Mouse (Mus musculus) leukemia stem cell, adult 10-12 weeks (primary cell): ENCODE measurements around the gene Mogs. TPM values are rescaled to one million over a fixed set of nuclear protein-coding genes. Genes with fewer than 3 reads are reported as not detected.

Source experiments
- polyA plus RNA-seq: library from polyadenylated mRNA; stranded (reverse); fragments of >175 nt; gene quantifications from 2 replicates; pipeline ENCODE4 v1.2.3, GENCODE M21; 2012; ENCODE audit warnings: low replicate concordance

Mogs gene
- polyA plus RNA-seq: 479 and 532 TPM in 2 replicates

DNA sequence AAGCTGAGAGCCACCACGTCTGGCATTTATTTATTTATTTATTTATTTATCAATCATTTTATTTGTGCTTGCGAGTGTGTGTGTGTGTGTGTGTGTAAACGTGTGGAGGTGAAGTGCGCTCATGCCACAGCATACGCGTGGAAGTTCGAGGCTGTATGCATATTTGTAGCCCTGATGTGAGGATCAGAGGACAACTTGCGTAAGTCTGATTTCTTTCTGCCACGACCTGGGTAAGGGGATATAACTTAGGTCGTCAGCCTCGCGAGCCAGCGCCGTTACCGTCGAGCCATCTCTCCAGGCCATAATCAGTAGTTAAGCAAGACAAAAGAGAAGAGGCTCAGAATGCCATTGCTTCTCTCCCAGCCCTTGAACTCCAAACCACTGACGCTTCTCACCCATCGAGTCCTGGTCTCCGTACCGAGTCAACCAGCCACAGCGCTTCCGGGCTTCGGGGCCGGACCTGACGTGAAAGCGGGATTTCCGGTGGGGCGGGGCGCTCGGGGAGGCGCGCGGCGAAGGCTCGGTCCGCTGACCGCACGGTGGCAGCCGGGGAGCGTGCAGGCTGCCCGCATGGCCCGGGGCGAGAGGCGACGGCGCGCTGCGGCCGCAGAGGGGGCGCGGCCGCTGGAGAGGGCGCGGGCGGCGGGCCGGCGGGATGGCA, at the start of gene Mogs:
Mogs (plus strand) TSS at position 486 of the 661 bp plus-strand sequence.

DNA sequence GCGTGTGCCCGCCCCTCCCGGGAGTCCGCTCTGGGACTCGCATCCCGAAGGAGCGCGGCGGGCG, 45.2 kb upstream of the Mogs start, which contains the start of gene Tlx2:
Tlx2 (minus strand) TSS at position 47 of the 64 bp plus-strand sequence.

DNA sequence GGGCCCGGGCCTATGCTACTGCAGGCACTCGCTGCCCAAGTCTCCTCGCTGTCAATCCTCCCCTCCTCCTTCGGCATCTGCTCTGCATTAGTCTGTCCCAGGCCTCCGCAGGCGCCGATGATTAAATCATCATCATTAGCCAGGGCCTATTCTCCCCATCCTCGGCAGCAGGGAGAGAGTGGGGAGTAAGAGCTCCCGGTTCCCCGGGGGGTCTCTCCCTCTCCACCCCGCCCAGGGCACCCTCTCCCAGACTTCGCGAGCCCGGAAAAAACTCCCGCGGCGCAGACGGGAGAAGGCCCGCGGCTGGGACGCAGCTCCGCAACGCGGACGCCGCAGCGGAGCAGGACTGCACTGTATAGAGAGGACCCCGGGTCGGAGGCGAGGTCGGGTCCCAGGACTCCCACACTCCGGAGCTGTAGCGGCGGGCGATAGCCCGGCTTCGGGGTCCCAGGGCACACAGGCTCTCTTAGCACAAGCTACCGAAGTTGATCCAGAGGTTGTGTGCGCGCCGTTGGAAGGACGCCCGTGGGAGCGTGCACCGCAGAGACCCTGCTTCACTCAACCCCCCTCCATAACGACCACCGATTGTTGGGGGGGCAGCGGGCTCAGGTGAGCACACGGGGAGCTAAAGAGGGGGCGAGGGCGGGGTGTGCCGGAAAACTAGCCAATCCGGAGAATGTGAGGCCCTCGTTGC, 37.5 kb upstream of the Mogs start, which contains the start of gene Pcgf1:
Pcgf1 (plus strand) TSS at position 240 of the 694 bp plus-strand sequence.

DNA sequence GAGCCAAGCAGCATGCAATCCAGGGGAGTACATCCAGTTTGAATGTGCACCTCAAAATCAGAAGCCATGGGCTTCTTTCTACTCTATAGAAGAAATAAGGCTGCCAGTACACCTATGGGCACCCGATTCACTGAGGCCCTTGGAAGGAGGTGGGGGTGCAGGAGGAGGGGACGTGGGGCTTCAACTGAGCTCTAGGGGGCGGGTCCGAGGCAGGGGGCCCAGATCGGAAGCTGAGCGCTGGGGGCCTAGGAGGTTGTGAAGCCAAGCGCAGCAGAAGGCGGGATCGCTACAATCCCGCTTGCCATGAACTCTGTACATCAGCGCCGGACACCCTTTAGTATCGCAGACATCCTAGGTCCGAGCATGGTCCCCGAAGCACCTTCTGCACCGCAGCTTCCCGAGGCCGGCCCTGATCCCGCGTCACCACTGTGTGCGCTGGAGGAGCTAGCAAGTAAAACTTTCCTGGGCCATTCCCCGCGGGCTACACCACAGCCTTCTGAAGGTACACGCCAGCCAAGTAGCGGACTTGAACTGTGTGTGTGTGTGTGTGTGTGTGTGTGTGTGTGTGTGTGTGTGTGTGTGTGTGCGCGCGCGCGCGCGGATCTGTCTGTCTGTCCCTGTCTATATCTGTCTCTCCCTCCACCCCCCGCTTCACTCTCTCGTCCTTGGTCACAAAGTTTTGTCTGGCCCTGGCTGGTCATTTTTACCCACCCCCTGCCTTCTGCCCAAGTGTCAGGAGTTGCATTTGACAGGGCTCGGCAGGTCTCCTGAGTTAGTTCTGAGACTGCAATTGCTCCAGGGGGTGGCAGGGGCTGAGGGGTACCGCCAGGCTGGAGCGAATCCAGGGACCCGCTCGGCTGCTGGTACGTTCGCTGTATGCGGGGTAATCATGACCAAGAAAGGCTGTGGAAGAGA, 28.9 kb upstream of the Mogs start, which contains the start of gene Lbx2:
Lbx2 (plus strand) TSS at position 247 of the 915 bp plus-strand sequence.

DNA sequence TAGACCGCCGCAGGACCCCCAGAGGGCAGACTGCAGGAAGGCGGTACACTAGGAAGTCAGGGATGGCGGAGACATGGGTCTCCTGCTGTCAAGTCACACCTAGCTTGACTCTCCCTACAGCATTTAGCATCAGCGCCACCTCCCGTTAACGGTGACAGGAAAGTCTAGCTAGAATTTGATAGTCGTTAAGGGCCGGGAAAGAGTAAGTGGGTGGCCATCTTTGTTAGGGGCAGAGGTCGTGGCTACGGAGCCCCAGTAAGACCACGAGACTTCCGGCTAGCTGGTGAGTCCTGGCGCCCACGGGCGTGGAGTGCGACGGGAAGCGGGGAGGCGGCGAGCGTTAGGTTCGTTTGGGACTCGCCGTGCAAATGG, 14.0 kb upstream of the Mogs start, which contains the start of the genes Ccdc142 and Gm42688:
Ccdc142 (plus strand) TSS at position 286 of the 372 bp plus-strand sequence.
Gm42688 (plus strand) TSS at position 302 of the 372 bp plus-strand sequence.

DNA sequence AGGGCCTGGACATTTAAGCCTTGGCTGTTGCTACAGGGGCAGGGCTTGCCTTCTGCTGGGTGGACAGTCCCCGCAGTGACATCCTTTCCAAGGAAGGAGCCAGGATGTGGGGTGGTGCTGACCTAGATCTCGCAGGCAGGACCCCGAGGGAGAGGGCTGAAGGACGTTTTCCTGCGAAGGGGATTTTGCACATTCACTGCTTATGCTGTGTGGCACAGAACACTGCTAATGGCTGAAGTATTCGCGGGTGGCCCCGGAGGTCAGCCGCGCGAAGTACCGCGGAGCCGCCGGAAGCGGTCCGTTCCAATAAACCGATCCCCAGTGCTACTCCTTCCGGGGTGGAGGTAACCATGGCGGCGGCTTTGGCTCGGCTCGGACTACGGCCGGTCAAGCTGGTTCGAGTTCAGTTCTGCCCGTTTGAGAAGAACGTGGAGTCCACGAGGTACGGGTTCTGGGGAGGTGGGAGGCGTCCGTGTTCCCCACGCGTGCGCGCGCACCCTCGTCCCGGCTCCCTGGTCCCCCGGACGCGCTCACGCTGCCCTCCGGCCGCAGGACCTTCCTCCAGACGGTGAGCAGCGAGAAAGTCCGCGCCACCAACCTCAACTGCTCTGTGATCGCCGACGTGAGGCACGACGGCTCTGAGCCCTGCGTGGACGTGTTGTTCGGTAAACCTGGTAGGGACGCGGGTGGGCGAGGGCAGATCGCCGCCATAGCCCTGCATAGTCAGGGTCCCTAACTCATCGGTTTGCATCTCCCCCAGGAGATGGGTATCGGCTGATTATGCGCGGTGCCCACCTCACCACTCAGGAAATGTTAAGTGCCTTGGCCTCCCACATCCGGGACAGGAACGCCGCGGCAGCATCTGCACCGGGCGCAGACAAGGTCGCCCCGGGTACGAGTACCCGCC, 6.3 kb upstream of the Mogs start, which contains the start of gene Mrpl53:
Mrpl53 (plus strand) TSS at position 279 of the 907 bp plus-strand sequence.

DNA sequence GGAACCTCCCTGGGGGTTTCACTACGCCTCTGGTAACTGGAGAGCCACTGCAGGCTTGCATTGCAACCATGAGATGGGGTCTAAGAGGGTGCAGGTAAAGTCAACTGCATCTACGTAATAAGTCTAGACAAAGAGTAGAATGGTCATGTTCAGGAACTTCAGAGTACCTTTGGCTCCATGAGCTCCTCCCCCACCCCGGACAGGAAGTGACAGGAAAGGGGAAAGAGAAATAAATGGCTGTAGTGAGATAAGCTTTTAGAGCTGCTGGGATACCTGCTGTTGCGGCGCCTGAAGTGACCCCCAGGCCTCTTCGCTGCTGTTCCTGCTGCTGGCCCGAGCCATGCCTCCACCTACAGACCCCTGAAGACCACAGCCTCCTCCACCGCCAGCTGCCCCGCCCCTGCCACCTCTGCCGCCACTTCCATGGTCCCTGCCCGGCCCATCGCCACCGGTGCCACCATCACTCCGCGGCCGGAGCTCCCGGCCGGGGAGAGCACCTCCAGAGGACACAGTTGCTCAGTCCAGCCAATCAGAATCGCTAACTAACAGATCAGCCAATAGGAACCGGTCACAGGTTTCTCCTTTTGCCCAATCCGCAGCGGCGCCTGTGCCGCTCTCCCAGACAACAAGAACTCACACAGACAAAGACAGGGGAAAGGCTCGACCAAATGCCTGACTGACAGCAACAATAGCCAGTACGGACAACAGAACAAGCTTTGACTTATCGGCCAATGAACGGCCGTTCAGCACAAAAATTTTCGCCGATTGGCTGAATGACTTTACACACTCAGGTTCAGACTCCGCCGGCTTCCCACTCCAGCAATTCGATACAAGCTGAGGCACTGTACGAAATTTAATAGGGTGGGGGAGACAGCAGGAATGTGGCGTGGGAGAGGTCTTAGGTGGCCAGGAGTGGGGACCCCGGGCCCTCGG, 5.9 kb downstream of the Mogs start, which contains the start of gene Wbp1:
Wbp1 (minus strand) TSS at position 630 of the 933 bp plus-strand sequence.

DNA sequence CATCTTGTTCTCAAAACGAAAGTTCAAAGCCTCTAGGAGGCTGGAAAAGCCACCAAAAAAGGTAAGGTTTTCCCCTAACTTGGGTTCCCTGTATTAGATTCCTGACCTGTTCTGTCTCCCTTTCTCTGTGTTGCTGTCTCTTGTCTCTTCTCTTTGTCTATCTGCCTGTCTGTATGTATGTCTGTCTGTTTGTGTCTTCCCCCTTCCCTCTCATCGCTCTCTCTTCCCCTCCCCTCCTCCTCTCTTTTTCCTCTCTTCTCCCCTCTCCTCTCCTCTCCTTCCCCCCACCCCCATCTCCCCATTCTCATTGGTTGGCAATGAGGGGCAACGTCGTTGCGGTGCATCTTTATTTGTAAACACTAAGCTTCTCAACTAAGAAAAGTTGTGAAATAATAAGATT, 10.0 kb downstream of the Mogs start, which contains the start of gene Ino80b:
Ino80b (minus strand) TSS at position 101 of the 400 bp plus-strand sequence.

DNA sequence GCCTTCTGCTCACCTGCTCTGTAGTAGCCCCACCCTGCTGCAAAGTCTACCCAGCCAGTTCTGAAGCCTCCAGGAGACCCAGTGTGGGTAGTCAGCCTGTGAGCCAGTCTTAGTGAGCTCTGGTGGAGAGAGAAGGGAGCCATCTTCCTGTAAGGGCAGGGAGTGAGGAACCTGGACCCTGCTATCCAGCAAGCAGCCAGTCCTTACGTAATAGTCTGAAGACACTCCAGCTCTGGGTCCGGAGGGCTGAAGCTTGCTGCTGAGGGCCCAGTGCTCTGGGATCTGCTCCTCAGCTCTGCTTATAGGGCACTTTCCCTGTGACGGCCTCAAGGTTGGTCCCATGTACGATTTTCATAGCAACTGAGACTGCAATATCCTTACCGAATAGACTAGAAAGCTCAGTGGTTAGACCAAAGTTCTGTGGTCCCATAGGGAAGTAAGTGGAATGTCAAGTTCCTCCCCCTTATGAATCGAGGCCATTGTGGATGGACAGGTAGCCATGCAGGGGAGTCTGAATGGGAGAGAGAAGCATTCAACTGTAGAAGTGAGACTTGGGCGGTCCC, 19.7 kb downstream of the Mogs start, which contains the start of gene Rtkn:
Rtkn (plus strand) TSS at position 513 of the 563 bp plus-strand sequence.

DNA sequence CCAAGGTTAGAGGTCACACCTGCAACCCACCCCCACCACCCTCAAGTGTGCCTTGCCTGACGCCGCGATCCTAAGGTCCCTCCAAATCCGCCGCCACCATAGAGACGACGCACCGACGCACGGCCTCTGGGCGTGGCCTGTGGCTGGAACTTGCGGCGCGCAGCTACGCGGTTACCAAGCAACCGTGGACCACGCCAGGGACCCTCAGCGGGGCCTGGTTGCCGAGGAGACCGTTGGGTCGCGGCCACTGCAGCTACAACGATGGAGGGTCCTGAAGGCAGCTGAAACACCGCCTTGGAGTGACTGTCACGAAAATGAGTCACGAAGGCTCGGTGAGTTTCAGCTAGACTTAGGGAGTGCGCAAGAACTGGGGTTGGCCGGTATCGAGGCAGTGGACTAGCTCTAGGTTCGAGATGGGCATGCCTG, 41.0 kb downstream of the Mogs start, which contains the start of the genes Wdr54 and 1700003E16Rik:
Wdr54 (minus strand) TSS at position 139 of the 426 bp plus-strand sequence.
1700003E16Rik (plus strand) TSS at position 146 of the 426 bp plus-strand sequence.

DNA sequence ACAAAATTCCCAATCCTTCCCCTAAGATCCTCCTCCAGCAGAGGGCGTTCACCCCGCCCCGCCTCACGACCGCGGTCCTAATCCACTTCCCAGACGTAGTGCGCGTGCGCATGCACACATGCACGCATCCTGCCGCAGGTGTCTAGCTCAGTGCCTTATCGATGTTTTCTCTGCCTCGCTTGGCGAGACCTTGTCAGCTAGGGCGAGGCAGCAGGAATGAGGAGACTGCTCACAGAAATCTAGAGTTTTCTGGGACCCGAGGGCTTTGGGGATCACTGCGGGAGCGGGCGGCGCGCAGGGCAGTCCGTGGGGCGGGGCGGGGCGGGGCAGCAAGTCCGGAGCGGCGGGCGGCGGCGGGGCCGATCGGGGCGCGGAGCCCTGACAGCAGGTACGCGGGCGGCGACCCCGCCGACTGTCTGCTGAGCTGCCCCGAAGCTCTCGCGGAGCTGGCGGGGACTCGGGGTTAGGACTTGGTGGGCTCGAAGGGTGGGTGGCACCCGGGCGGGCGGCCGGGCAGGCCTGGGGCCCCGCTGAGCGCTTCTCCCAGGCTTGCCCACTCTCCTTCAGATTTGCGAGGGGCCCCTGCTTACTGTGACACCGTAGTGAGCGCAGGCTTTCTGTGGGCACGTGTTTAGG, 50.4 kb downstream of the Mogs start, which contains the start of gene Dctn1:
Dctn1 (plus strand) TSS at position 314 of the 636 bp plus-strand sequence.

Other genes with a start within 250 kb of the Mogs start
- 0.32 and 0.74 TPM in 2 replicates for gene Sema4f, start 175.7 kb upstream of the Mogs start, polyA plus RNA-seq
- gene M1ap, start 168.6 kb upstream of the Mogs start, polyA plus RNA-seq: 3.3 and 20.7 TPM in 2 replicates
- gene Dok1, start 82.0 kb upstream of the Mogs start, polyA plus RNA-seq: 104 and 126 TPM in 2 replicates
- 0.38 and 0.65 TPM in 2 replicates for gene Loxl3, start 81.3 kb upstream of the Mogs start, polyA plus RNA-seq
- gene Aup1, start 61.0 kb upstream of the Mogs start, polyA plus RNA-seq: 2,900 and 3,028 TPM in 2 replicates
- 109 and 120 TPM in 2 replicates for gene Htra2, start 60.2 kb upstream of the Mogs start, polyA plus RNA-seq
- 0.99 and 1.8 TPM in 2 replicates for gene Dqx1, start 57.7 kb upstream of the Mogs start, polyA plus RNA-seq
- 0.15 TPM in 1 of 2 replicates, not detected in the other for gene Tlx2, start 45.2 kb upstream of the Mogs start, polyA plus RNA-seq
- 15.7 and 19.3 TPM in 2 replicates for gene Pcgf1, start 37.6 kb upstream of the Mogs start, polyA plus RNA-seq
- gene Lbx2, start 29.1 kb upstream of the Mogs start, polyA plus RNA-seq: 0.77 TPM in 1 of 2 replicates, not detected in the other
- 5.3 and 13.7 TPM in 2 replicates for gene Ccdc142, start 13.9 kb upstream of the Mogs start, polyA plus RNA-seq
- gene Gm42688, start 13.9 kb upstream of the Mogs start, polyA plus RNA-seq: 5.9 and 8.9 TPM in 2 replicates
- 27.5 and 42.2 TPM in 2 replicates for gene Mrpl53, start 6.5 kb upstream of the Mogs start, polyA plus RNA-seq
- gene Wbp1, start 6.1 kb downstream of the Mogs start, polyA plus RNA-seq: 40.1 and 107 TPM in 2 replicates
- gene Ino80b, start 9.9 kb downstream of the Mogs start, polyA plus RNA-seq: 180 and 401 TPM in 2 replicates
- gene Rtkn, start 20.0 kb downstream of the Mogs start, polyA plus RNA-seq: 1.6 and 2.5 TPM in 2 replicates
- gene Wdr54, start 40.9 kb downstream of the Mogs start, polyA plus RNA-seq: 0.56 TPM in 1 of 2 replicates, not detected in the other
- 0.08 TPM in 1 of 2 replicates, not detected in the other for gene 1700003E16Rik, start 40.9 kb downstream of the Mogs start, polyA plus RNA-seq
- 545 and 1,010 TPM in 2 replicates for gene Dctn1, start 50.4 kb downstream of the Mogs start, polyA plus RNA-seq
- gene Slc4a5, start 104.3 kb downstream of the Mogs start, polyA plus RNA-seq: 0.69 and 0.90 TPM in 2 replicates
- 19.7 and 68.0 TPM in 2 replicates for gene Mthfd2, start 210.4 kb downstream of the Mogs start, polyA plus RNA-seq
- gene Mob1a, start 210.5 kb downstream of the Mogs start, polyA plus RNA-seq: 120 and 147 TPM in 2 replicates
- 44.1 and 110 TPM in 2 replicates for gene Bola3, start 233.7 kb downstream of the Mogs start, polyA plus RNA-seq